Mouse (Mus musculus): ENCODE data around the gene Hbq1a.

Hbq1a gene

DNA sequence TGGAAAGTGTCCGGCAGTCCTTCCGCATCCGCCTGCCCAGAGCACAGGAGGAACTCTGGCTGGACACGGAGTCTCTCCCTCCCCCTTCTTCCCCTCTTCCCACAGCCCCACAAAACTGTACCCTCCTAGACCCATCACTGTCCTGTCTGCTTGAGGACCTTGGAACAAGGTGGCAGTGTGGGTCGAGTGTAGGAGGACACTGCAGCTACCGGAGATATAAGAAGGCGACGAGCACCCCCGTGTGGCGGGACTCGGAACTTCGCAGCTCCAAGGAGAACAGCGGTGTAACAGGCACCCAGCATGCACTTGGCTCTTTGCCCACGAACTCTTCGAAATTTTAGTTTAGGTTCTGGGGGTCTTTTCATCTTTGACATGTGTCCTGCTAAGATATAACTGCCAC is 24.7 kb downstream of the Hbq1a start:
- DNase-seq (ENCODE audit: low spot score in 2 of 2): peak; percentile 90

DNA sequence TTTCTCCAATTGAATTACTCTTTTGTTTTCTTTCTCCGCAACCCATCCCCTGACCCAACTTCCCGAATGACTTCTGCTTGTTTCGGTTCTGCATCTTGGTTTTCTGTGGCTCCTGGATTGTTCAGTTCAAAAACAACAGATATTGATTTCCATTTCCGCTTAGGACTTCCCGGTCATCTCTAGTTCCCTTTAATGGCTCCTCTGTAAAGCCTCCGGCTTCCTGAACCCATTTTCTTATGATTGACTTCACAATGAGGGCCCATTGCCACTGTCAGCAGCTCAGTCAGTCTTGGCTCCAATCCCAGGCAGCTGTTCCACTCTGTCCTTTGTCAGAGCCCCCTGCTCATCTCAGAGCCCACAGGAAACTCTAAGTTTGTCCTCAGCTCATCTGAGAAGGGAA is 31.2 kb downstream of the Hbq1a start:
- no peak for DNase-seq (ENCODE audit: low spot score in 2 of 2)

DNA sequence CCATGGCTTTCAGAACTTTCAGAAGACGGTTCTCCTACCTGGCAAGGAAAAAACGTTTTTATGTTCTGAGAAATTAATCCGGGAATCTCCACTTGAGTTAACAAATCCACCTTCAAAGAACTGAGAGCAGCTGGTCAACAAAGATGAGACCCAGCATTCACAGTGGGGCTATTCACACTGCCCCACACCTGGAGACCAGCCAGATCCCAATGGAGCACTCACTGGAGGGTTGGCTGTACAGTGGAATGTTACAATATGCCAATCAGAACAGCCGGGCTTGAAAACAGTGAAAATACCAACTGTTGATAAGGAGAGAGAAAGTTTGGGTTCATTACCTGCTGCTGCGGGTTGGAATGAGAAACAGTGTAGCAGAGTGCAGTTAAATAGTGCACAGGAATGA is 32.0 kb downstream of the Hbq1a start:
- no peak for DNase-seq (ENCODE audit: low spot score in 2 of 2)

DNA sequence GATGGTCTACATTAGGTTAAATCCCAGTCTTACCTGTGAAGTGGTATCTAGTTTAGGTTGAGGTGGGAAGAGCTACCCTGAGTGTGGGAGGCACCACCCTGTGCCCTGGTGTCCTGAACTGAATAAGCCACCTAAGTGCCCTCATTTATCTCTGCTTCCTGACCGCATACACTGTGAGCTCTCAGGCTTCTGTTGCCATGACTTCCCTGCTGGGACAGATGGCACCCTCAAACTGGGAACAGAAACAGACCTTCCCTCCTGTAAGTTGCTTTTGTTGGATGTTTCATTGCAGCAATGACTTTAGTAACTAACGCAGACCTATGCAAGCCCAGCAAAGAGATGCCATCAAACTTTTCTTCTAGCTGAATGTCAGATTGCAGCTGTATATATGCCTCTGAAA is 33.4 kb downstream of the Hbq1a start:
- no peak for DNase-seq (ENCODE audit: low spot score in 2 of 2)

DNA sequence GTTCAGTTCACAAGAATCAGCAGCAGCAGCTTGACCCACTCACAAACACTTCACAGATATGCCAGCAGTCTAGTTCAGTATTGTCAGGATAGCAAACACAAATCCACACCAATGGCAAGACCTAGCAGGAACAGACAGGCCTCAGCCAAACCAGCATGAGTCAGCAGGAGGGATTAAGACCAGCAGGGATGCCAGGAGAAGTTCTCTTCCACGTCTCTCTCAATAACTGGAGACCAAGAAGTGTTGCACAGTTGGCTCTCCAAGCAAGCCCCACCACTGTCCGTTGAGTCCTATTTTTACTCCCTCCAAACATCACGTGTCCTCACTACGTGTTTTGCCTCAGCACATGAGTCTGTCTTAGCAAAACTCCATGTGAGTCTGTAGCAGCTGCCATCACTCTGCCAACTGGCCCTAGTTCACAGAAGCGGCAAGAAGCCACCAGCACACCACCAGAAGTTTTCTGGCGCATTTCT is 36.6 kb downstream of the Hbq1a start:
- DNase-seq (ENCODE audit: low spot score in 2 of 2): no peak

DNA sequence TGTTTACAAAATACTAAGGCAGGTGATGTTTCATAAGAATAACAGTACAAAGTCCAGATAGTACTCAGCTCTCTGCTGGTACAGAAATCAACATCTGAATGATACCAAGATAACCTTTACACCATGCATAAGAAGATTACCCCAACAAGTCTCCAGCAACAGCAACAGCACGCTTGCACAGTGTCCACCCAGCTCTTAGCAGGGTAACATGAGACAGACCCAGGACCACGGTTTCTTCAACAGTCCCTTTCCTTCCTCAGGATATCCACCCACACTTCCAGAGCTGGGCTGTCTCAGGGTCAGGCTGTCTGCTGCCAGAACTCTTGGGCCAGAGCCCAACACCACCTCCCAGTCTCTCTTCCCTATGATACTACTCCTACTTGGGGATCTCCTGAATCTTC is 39.3 kb downstream of the Hbq1a start:
- no peak for DNase-seq (ENCODE audit: low spot score in 2 of 2)

DNA sequence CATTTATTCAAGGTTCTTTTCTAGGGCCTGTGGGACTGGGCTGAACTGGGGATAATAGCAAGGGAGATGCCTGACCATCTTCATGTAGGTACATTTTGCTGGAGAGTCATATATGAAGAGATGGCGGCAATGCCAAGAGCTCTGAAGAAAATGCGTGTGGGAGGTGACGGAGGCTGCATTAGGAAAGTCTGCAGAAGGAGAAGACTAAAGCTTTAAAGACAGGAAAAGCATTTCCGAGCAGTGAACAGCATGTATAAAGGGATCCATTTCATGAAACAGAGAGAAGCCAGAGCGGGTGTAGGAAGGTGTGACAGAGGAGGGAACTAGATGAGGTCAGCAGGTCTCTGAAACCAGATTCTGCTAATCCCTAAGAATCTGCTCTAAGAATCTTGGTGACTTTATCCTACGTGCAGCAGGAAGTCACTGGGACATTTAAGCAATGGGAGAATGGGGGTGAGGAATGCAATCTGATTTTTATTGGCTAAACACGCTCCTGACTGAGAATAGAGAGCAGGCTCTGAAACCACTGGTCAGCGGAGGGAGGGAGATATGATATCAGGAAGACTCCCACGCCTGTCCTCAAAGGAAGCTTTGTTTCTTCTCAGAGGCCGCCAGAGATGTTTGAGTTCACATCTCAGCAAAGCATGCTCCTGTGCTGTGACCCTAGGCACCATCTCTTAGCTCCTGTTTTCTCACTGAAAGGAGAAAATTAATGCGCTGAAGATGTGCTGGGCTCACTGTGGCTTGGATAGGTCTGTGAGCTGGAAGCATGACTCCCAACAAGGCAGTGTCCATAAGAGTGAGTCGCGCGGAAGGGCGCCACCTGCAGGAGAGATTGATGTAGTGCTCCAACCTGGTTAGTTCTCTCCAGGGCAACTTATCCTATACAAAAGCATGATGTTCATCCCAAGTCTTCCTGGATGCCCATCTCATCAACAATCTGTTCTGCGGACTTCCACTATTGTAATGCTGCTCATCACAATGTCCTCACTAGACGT is 40.9 kb downstream of the Hbq1a start:
- peak; percentile 60 to 65 for DNase-seq (ENCODE audit: low spot score in 2 of 2)

DNA sequence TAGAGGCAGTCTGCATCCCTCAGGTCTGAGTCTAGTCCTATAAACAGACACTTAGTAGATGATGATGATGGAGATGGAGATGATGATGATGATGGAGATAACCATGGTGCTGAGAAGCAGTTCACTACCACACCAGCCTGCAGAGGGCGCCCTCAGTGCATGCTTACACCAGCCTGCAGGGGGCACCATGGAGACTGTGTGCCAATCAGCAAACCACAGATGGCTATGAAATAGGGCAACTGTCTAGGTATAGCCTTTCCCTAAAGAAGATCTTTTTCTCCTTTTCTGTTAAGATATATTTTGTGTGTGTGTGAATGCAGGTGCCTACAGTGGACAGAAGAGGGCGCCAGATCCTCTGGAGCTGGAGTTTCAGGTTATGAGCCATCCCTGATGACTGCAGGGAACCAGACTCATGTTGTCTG is 42.9 kb downstream of the Hbq1a start:
- DNase-seq (ENCODE audit: low spot score in 2 of 2): peak in 1 of 2 experiments; percentile 50

DNA sequence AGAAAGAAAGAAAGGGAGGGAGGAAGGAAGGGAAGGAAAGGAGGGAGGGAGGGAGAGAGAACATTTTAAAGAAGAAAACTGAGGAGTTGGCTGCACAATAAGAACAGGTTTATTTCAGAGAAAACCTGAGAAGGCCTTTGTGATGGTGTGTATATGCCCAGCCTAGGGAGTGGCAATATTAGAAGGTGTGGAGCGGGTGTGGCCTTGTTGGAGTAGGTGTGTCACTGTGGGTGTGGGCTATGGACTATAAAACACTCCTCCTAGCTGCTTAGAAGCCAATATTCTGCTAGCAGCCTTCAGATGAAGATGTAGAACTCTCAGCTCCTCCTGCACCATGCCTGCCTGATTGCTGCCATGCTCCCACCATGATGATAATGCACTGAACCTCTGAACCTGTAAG is 43.5 kb downstream of the Hbq1a start:
- DNase-seq (ENCODE audit: low spot score in 2 of 2): no peak

DNA sequence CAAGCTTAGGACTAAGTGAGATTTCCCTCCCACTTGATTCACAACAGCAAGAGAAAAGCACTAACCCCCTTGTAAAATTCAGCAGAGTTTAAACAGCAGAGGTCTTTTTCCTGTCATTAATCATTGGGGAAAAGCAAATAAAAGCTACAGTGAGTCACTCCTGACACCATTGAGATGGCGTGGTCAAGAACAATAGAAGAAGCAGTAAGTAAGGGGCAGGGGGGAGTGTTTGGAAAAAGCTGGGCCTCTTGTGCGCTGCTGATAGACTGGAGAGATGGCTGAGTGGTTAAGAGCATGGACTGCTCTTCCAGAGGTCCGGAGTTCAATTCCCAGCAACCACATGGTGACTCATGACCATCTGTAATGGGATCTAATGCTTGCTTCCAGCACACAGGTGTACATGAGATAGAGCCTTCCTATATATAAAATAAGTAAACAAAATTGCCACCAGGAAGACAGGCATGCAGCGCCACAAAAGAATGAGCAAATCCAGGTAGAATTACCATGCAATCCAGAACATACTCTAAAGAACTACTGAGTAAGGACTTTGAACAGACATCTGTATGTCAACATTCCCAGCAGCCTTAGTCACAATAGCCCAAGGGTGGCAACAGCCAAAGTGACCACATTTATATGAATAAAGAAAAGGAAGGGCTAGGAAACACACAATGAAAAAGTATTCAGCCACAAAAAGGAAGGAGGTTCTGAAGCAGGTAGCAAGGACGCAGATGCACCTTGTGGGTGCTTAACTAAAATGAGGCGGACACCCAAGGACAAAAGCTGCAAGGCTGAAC is 45.8 kb downstream of the Hbq1a start:
- no peak for DNase-seq (ENCODE audit: low spot score in 2 of 2)

DNA sequence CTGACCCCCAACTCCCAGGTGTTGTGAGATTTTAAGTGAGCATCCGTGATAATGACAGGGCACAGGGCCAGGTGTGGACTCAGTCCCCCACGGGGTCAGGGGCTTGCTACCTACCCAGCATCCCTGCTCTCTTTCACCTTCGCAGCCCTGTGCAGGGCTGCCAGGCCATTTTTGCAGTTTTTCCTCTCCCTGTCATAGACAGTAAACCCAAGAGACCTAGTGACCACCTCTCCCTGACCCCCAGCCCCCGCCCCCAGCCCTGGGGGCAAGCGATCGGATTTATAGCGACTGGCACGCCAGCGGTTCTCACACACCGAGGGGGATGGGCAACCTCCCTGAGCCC is 47.4 kb downstream of the Hbq1a start:
- no peak for DNase-seq (ENCODE audit: low spot score in 2 of 2)

DNA sequence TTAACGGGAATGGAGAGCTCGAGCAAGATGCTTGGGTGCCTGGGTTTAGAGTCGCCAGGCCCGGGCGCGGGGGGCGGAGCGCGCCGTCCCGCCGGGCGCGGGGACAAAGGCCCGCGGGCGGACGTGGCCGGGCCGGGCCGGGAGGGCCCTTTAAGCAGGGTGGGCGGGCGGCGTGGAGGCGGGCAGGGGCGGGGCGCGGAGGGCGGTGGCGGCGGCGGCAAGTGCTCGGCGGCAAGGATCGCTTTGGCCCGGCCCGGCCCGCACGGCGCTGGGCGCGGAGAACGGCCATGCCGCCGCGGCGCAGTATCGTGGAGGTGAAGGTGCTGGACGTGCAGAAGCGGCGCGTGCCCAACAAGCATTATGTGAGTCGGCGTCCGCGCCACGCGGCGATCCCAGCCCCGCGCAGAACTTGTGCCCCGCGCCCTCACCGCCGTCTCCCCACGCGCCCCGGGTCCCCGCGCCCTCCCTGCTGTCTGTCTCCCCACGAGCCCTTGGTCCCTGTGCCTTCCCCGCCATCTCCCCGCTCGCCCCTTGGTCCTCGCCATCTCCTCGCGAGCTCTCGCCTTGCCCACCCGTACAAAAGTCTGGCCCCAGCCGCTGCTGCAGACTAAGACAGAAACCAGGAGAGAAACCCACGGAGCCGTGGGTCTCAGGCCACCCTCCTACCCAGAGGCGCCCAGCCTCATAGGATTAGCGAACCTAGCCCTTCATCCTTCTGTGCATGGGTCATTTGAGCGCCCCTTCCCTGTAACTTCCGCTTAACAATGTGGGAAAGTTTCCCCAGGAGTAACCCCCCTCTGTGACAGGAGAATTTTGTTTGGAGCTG is 48.0 kb downstream of the Hbq1a start, which contains the start of gene Sh3pxd2b:
Gene Sh3pxd2b (plus strand): TSS at position 214 of the 826 bp plus-strand sequence.
- DNase-seq (ENCODE audit: low spot score in 2 of 2): no peak

DNA sequence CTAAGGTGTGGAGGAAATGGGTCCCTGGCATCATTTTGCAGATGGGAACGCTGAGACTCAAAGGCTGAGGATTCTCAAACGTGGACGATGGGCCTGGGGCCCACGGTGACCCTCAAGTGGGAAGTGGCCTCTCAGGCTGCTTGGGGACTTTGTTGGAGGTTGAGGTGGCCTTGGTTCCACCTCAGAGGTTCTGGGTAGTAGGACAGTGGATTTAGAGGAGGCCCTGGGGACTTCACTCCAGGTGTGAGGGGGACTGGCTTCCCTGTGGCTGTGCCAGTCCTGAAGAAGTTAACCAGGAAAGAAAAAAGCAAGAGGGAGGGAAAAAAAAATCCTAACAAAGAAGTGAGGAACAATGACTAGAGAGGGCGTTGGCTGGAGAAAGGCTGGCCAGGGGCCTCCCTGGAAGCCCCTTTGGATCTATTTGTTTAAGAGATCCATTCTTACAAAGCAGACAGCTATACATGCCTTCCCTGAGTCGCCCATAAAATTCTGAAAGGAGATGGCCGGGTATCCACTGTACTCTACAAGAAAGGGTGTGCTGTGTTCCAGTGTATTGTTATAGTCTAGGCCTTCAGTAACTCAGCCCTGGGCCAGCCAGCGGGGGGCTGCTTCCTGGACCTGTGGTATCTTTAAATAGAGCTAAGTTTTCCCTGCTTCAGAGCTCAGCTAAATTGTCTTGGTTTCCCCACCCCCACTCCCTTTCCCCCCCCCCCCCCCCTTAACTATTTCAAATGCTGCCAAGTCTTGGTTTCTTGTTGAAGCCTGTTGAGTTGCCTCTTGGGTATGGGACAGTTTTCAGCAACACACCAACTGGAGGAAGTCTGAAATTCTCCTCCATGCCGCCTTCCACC is 48.8 kb downstream of the Hbq1a start:
- no peak for DNase-seq (ENCODE audit: low spot score in 2 of 2)

DNA sequence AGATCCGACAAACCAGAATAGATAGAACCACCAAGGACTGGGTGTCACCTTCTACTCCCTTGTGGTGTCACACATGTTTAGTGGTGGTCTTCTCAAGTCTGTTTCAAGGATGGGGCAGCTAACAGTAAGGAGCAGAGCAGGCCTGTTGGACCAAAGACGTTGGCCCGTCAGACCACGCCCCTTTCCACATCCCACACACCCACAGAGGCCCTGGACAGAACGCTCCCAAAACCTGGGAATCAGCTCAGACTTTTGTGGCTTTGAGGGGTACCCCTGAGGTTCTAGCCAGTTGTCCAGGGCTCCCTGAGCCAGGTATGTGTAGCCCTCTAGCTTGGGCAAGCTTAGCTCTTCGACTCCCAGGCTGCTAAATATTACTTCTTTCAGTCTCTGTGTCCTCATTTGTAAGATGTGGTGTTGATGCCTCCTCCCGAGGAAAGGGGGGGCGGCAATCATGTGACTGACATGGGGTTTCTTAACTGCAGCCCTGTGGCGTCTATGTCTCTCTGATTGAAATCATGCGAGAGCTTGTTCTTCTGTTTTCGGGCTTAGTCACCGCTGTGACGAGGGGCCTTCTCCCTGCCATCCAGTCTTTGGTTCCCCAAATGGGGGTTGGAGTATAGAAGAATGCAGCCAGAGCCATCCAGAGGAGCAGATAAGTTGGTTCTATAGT is 49.5 kb downstream of the Hbq1a start:
- no peak for DNase-seq (ENCODE audit: low spot score in 2 of 2)
